Mouse (Mus musculus): ENCODE results near the gene Rpp25.

The Rpp25 gene

GRCm38 (mm10) chr9:57503622-57504380 is at the start of gene Rpp25:
Rpp25 (plus strand) TSS chr9:57504026.
- DNase-seq, result peak; percentile 28 to 42

- no peak for DNase-seq
Measured at GRCm38 (mm10) chr9:57459707-57460106, 44.1 kb upstream of the Rpp25 start.

DNA sequence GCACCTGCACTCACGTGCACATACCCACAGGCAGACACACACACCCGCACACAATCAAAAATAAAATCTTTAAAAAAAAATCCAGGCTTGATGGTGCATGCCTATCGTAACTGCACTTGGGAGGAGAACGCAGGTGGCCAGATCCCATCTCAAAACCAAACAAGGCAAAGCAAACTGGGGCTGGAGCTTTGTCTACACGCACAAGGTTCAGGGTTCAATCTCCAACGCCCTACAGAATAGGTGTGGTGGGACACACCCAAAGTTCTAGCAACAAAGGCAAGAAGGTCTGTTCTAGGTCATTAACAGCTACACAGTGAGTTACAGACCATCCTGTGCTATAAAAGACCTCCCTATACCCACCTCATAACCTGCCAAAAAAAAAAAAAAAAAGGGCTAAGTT is 41.0 kb upstream of the Rpp25 start:
- DNase-seq, result no peak

- no peak for DNase-seq
Measured at GRCm38 (mm10) chr9:57466101-57466500, 37.7 kb upstream of the Rpp25 start.

DNA sequence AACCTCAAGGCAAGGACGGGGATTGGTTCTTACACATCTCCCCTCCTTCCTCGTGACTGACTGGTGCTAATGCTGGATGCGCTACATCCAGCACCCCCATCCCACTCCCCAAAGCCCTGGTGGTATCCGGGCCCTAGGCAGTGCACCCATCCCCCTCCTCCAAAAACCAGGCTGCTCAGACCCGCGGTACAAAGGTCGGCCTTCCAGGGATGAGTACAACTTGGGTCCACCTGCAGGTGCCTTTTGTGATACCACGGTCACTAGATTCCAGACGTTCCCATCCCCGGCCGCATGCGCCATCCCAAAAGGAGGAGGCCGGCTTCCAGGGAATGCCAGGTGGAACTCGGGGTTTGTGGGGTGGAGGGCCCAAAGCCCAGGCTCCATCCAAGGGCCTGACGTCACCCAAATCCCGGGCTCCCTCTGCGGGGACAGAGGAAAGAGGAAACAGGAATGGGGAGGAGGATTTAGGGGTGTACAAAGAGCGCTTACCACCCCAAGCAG is 36.5 kb upstream of the Rpp25 start:
- DNase-seq, result peak; percentile 74 to 77

- peak; percentile 91 to 96 for DNase-seq
Measured at GRCm38 (mm10) chr9:57467896-57468549, 35.8 kb upstream of the Rpp25 start, which contains the start of gene Scamp5. Scamp5 (minus strand) TSS chr9:57468060.

- peak in 1 of 2 experiments; percentile 37 for DNase-seq
Measured at GRCm38 (mm10) chr9:57468914-57469313, 34.9 kb upstream of the Rpp25 start.

GRCm38 (mm10) chr9:57485774-57486173 is 18.1 kb upstream of the Rpp25 start:
- DNase-seq, result peak; percentile 80 to 89

- no peak for DNase-seq
Measured at GRCm38 (mm10) chr9:57487807-57488206, 16.0 kb upstream of the Rpp25 start.

- no peak for DNase-seq
Measured at GRCm38 (mm10) chr9:57493532-57493931, 10.3 kb upstream of the Rpp25 start.

DNA sequence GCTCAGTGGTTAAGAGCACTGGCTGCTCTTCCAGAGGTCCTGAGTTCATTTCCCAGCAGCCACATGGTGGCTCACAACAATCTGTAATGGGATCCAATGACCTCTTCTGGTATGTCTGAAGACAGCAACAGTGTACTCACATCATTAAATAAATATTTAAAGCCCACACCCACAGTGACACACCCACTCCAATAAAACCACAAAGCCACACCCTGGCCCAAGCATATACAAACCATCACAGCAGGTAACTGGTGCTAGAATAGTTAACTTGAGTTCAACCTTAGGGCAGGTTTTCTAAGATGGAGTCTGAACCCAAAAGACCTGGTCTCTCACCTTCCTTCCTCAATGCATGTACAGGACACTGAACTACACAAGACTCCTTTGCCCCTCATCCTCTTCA is 8.9 kb upstream of the Rpp25 start:
- no peak for DNase-seq

DNA sequence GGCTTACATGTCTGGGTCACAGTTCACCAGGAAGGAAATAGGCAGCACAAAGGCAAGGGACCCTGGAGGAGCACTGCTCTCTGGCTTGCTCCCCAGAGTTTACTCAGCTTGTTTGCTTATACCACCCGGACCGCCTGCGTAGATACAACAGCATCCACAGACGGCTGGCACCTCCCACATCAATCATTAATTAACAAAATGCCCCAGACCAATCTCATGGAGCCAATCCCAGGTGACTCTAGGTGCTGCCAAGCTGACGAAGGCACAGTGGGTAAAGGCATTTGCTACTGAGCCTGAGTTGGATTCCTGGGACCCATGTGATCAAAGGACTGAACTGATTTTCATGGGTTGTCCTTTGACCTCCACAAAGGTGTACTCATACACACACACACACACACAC is 6.6 kb upstream of the Rpp25 start:
- DNase-seq, result no peak

GRCm38 (mm10) chr9:57498536-57498935 is 5.3 kb upstream of the Rpp25 start:
- no peak for DNase-seq

DNA sequence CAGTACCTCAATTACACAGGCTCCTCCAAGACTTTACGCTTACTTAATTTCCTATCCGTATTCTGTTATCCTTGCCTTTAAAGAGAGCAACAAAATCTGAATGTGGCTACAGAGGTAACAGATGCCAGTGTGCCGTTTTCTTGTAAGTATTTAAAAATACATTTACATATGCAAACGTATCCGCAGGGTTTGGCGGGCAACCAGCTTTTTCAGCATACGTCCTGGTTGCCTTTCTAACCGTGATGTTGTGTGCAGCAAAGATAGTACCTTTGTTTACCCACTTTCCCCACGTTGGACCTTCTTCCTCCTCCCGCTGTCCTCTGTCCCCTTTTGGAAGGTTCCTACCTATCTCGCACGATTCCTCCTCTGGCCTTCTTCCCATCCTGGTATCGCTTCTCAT is 2.4 kb upstream of the Rpp25 start:
- no peak for DNase-seq

GRCm38 (mm10) chr9:57501861-57502260 is 2.0 kb upstream of the Rpp25 start:
- DNase-seq, result no peak

DNA sequence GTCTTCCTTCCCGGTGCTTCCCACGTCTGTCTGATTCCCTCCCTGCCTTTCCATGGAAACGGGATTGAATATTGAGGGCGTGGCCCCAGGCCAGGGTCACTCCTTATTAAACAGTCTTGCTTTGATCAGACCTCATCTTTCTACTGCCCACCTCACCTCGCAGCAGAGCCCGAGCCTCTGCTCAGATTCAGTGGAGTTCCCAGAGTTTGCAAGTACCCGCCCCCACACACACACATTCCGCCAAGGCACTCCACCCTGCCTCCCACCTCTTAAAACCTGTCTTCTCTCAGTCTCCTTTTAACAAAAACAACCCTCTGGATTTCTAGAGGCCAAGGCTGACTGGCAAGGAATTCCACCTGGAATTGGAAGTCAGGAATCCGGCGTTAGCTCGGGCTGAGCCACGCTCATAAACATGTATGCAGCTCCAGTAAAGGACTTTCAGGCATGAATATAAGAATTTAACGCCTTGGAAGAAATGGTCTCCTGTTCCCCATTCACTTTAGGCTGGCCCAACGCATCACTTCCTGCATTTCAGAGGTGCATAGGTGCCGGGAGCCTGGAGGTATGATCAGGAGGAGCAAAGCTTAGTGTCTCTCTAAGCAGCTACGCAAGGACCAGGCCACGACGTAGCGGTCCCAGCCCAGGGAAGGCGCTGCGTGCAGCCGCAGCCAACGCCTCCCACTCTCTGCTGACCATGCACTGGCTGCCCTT is 760 bp upstream of the Rpp25 start:
- DNase-seq, result no peak

GRCm38 (mm10) chr9:57504381-57504700 is 515 bp downstream of the Rpp25 start:
- peak; percentile 56 to 75 for DNase-seq

- no peak for DNase-seq
Measured at GRCm38 (mm10) chr9:57504891-57505290, 1.1 kb downstream of the Rpp25 start.

DNA sequence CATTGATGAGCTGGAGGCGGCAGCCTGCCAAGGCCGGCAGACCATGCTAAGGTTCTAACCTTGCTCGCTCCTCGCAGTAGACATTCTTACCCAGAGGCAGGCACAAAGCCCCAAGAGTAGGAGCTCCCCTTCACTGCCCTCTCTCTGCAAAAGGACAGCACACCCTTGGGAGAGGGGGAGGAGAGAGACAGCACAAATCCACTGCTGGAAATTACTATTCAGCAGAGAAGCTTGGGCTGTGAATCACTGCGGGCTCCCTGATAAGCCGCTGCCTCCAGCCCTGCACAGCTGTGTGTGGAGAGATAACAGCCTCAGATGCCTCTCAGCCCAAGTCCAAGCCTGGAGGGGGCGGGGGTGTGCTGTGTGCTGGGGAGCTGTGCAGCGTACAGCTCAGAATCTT is 1.9 kb downstream of the Rpp25 start:
- DNase-seq, result no peak

- DNase-seq, result no peak
Measured at GRCm38 (mm10) chr9:57510577-57510976, 6.8 kb downstream of the Rpp25 start.

DNA sequence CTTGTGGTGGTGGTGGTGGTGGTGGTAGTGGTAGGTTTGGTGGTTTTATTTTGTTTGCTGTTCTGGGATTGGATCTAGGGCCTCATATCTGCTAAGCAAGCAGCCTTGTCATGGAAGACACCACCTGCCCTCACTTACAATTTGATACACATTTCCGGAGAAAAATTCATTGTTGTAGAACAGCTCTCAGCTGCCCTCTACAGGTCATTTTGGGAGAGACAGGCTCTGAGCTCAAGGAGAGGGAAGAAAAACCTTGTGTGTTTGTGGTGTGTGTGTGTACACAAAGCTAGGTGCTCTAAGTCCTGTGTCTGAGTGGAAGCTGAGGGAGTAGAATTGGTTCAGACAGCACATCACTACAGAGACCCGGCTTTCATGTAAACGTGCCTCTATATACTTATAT is 13.3 kb downstream of the Rpp25 start:
- peak; percentile 72 to 84 for DNase-seq

- DNase-seq, result no peak
Measured at GRCm38 (mm10) chr9:57520375-57521055, 16.7 kb downstream of the Rpp25 start.
